Mouse (Mus musculus) MEL (cell line): ENCODE measurements at regions not wholly inside any gene's neighbourhood (a gene's known extent, or its start where the extent isn't known, plus 50 kb on each side); places are given as distances from the start of the nearest gene placed in this dataset.

Experiments used
- DNase-seq: peaks from one replicate; pipeline ENCODE4 v3.0.0; 2011; ENCODE audit warnings: low read depth, low spot score
- H3K27ac ChIP-seq: 2 replicates; pipeline ENCODE4 v1.5.1; 2012; ENCODE audit warnings: low read depth, mild to moderate bottlenecking, control low read depth, low read length, moderate library complexity; ENCODE audit not compliant: control insufficient read depth
- H3K27me3 ChIP-seq, 2 experiments: fragments of 150-350 bp in 1 of 2; sonication (generic) in 1 of 2; 2 replicates each; pipeline ENCODE4 v1.6.1; 2012; ENCODE audit warnings: low read length in 2 of 2, mild to moderate bottlenecking in 2 of 2, improper control_type of control experiment in 1 of 2, moderate library complexity in 1 of 2; ENCODE audit not compliant: insufficient read depth in 2 of 2, control insufficient read depth in 1 of 2
- H3K36me3 ChIP-seq, 2 experiments: 2 replicates each; pipeline ENCODE4 v1.6.1; 2012 to 2014; ENCODE audit warnings: low read length in 2 of 2, improper control_type of control experiment in 1 of 2, inconsistent platforms in 1 of 2, mild to moderate bottlenecking in 1 of 2; ENCODE audit not compliant: insufficient read depth in 2 of 2, control insufficient read depth in 1 of 2
- H3K4me1 ChIP-seq, 2 experiments: fragments of 150-350 bp in 1 of 2; sonication (generic) in 1 of 2; 2 replicates each; pipeline ENCODE4 v1.6.1; 2012; ENCODE audit warnings: low read length in 2 of 2, improper control_type of control experiment in 1 of 2, mild to moderate bottlenecking in 1 of 2; ENCODE audit not compliant: insufficient read depth in 2 of 2, control insufficient read depth in 1 of 2
- H3K4me3 ChIP-seq, 2 experiments: fragments of 150-350 bp in 1 of 2; sonication (generic) in 1 of 2; 2 replicates each; pipeline ENCODE4 v1.5.1; 2012; ENCODE audit warnings: low read depth in 2 of 2, low read length in 2 of 2, mild to moderate bottlenecking in 2 of 2, moderate library complexity in 2 of 2, control low read depth in 1 of 2, improper control_type of control experiment in 1 of 2; ENCODE audit not compliant: control insufficient read depth in 1 of 2, insufficient read depth in 1 of 2
- H3K79me2 ChIP-seq: 2 replicates; pipeline ENCODE4 v1.6.1; 2012; ENCODE audit warnings: mild to moderate bottlenecking, low read length, moderate library complexity; ENCODE audit not compliant: control insufficient read depth, poor library complexity, insufficient read depth
- H3K9ac ChIP-seq: 2 replicates; pipeline ENCODE4 v1.6.1; 2012; ENCODE audit warnings: low read depth, mild to moderate bottlenecking, control low read depth, low read length, moderate library complexity; ENCODE audit not compliant: control insufficient read depth, poor library complexity, severe bottlenecking
- H3K9me3 ChIP-seq: fragments of 150-350 bp; sonication (generic); replicated peaks from 2 replicates; pipeline ENCODE4 v1.6.1; 2012; ENCODE audit warnings: mild to moderate bottlenecking, low read length, improper control_type of control experiment, moderate library complexity; ENCODE audit not compliant: insufficient read depth
- CHD1 ChIP-seq: IDR thresholded peaks from 2 replicates; pipeline ENCODE4 v1.6.1; 2012; ENCODE audit warnings: low read depth, mild to moderate bottlenecking, inconsistent platforms, low read length, improper control_type of control experiment
- CTCF ChIP-seq, 3 experiments: IDR thresholded peaks in 2 of 3; conservative IDR thresholded peaks in 1 of 3; 2 replicates each; pipeline ENCODE4 v1.5.1; 2011 to 2012; ENCODE audit warnings: low read length in 3 of 3, low read depth in 2 of 3, mild to moderate bottlenecking in 2 of 3, improper control_type of control experiment in 1 of 3, inconsistent platforms in 1 of 3, mixed read lengths in 1 of 3, moderate library complexity in 1 of 3; ENCODE audit not compliant: control insufficient read depth in 1 of 3, insufficient read depth in 1 of 3, poor library complexity in 1 of 3, severe bottlenecking in 1 of 3
- HCFC1 ChIP-seq: IDR thresholded peaks from 2 replicates; pipeline ENCODE4 v1.6.1; 2012; ENCODE audit warnings: low read depth, mild to moderate bottlenecking, inconsistent platforms, low read length, improper control_type of control experiment, moderate library complexity
- JUND ChIP-seq: IDR thresholded peaks from 2 replicates; pipeline ENCODE4 v1.6.1; 2011; ENCODE audit warnings: low read depth, mild to moderate bottlenecking, improper control_type of control experiment, low read length
- MAFK ChIP-seq: IDR thresholded peaks from 2 replicates; pipeline ENCODE4 v1.6.1; 2011; ENCODE audit warnings: low read depth, mild to moderate bottlenecking, low read length, improper control_type of control experiment, borderline replicate concordance
- MYB ChIP-seq: IDR thresholded peaks from 2 replicates; pipeline ENCODE4 v1.6.1; 2011; ENCODE audit warnings: mild to moderate bottlenecking, low read depth, low read length, improper control_type of control experiment
- NRF1 ChIP-seq: IDR thresholded peaks from 2 replicates; pipeline ENCODE4 v1.6.1; 2014; ENCODE audit warnings: low read depth, mild to moderate bottlenecking, inconsistent platforms, low read length, improper control_type of control experiment, moderate library complexity; ENCODE audit not compliant: poor library complexity, insufficient read depth, severe bottlenecking
- POLR2A ChIP-seq, 2 experiments: IDR thresholded peaks; 2 replicates each; pipeline ENCODE4 v1.6.1; 2011 to 2012; ENCODE audit warnings: low read length in 2 of 2, mild to moderate bottlenecking in 2 of 2, control low read depth in 1 of 2, improper control_type of control experiment in 1 of 2, low read depth in 1 of 2, moderate library complexity in 1 of 2; ENCODE audit not compliant: control insufficient read depth in 1 of 2, insufficient read depth in 1 of 2, poor library complexity in 1 of 2
- POLR2AphosphoS2 ChIP-seq: IDR thresholded peaks from 2 replicates; pipeline ENCODE4 v1.6.1; 2011; ENCODE audit warnings: low read length, improper control_type of control experiment
- POLR2AphosphoS5 ChIP-seq: IDR thresholded peaks from 2 replicates; pipeline ENCODE4 v1.6.1; 2012; ENCODE audit warnings: low read depth, borderline replicate concordance, mild to moderate bottlenecking, inconsistent platforms, low read length, moderate library complexity, mixed read lengths
- SMC3 ChIP-seq: IDR thresholded peaks from 2 replicates; pipeline ENCODE4 v1.6.1; 2011; ENCODE audit warnings: low read depth, low read length, improper control_type of control experiment
- TCF12 ChIP-seq: IDR thresholded peaks from 2 replicates; pipeline ENCODE4 v1.6.1; 2014; ENCODE audit warnings: low read depth, mild to moderate bottlenecking, inconsistent platforms, low read length, improper control_type of control experiment, moderate library complexity
- UBTF ChIP-seq: IDR thresholded peaks from 2 replicates; pipeline ENCODE4 v1.6.1; 2012; ENCODE audit warnings: low read depth, mild to moderate bottlenecking, inconsistent platforms, low read length, improper control_type of control experiment, moderate library complexity, borderline replicate concordance; ENCODE audit not compliant: insufficient read depth
- ZNF384 ChIP-seq: IDR thresholded peaks from 2 replicates; pipeline ENCODE4 v1.6.1; 2012; ENCODE audit warnings: low read depth, mild to moderate bottlenecking, inconsistent platforms, low read length, improper control_type of control experiment

GRCm38 (mm10) chr4:7979772-7980351 is 259.0 kb downstream of the Car8 start:
- Histone ChIP-seq H3K79me2 (no peaks in the 10 kb centered on the region), H3K9me3 (no peaks in the 10 kb centered on the region), H3K36me3 (no peaks in the 10 kb centered on the region), H3K4me1 (no peaks in the 10 kb centered on the region), H3K4me3 (no peak overlapping the region), H3K27me3 (no peaks in the 10 kb centered on the region), H3K27ac (no peak overlapping the region), H3K9ac (no peak overlapping the region)
- DNase-seq: no peak
- no peak for TF ChIP-seq POLR2A (IDR thresholded peaks at IDR 0.05; ENCODE audit: control insufficient read depth in 1 of 2, insufficient read depth in 1 of 2, low read depth in 1 of 2, low read length in 2 of 2, poor library complexity in 1 of 2)
- TF ChIP-seq TCF12: no peak
- no peak for TF ChIP-seq SMC3
- TF ChIP-seq UBTF: no peak
- no peak for TF ChIP-seq POLR2AphosphoS2
- TF ChIP-seq MYB: no peak
- no peak for TF ChIP-seq JUND
- no peak for TF ChIP-seq POLR2AphosphoS5
- TF ChIP-seq ZNF384: no peak
- no peak for TF ChIP-seq CTCF (IDR thresholded peaks at IDR 0.05 in 2 of 3, conservative IDR thresholded peaks at IDR 0.05 in 1 of 3; ENCODE audit: control insufficient read depth in 1 of 3, insufficient read depth in 1 of 3, low read depth in 2 of 3, low read length in 3 of 3, poor library complexity in 1 of 3, severe bottlenecking in 1 of 3)
- TF ChIP-seq HCFC1: no peak
- TF ChIP-seq, all 39 proteins: peak for 0

DNA sequence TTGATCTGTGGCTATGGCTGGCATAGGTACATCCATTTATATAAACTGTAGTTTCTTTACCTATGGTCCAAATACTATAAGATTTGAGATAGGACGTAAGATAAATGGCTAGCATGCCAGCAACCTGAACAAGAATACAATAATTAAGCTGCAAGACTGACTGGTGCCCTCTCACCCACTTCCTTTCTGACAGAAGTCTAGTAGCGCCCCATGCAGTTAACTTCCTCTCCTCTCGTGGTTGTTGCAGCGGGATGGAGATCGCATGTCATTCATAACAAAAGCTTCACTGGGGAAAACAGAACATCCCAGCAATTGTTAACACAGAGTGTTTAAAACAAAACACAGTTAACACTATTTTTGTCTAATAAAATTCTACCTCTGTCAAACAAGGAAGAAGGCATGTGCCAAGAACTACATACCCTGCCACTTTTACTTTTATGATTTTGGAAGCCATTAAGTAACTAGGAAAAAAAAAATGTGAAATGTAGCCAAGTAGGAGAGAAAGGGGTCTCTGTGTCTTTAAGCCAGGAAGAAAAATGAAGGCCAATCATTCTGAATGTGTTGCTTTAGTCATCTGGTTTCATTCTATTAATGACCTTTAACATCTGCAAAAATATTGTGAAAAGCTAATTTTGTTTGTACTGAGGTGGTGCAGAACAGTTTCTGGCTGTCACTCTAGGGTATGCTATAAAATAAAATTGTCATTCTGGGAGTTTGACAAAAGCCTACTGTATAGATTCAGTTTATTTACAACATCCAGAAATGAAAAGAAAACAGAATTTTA is 261.0 kb downstream of the Car8 start:
- H3K27ac ChIP-seq: no peak overlapping the region
- no peaks in the 10 kb centered on the region for H3K4me1 ChIP-seq
- H3K36me3 ChIP-seq: no peaks in the 10 kb centered on the region
- no peak for DNase-seq
- H3K79me2 ChIP-seq: no peaks in the 10 kb centered on the region
- H3K9me3 ChIP-seq: no peaks in the 10 kb centered on the region
- H3K4me3 ChIP-seq: no peak overlapping the region
- TF ChIP-seq POLR2AphosphoS2 (no peak), POLR2AphosphoS5 (no peak), MAFK (no peak), CHD1 (no peak)
- no peaks in the 10 kb centered on the region for H3K27me3 ChIP-seq
- no peak overlapping the region for H3K9ac ChIP-seq

- TF ChIP-seq NRF1 (no peak), TCF12 (no peak)
- Histone ChIP-seq H3K27ac (no peak overlapping the region), H3K36me3 (no peaks in the 10 kb centered on the region), H3K4me3 (no peak overlapping the region), H3K79me2 (no peaks in the 10 kb centered on the region), H3K27me3 (no peaks in the 10 kb centered on the region), H3K4me1 (no peaks in the 10 kb centered on the region), H3K9me3 (no peaks in the 10 kb centered on the region), H3K9ac (no peak overlapping the region)
- DNase-seq: no peak
Observed at GRCm38 (mm10) chr4:7970272-7970671, 268.6 kb downstream of the Car8 start.
